Mouse (Mus musculus) limb, embryonic 11.5 days (tissue): ENCODE data around the gene Ccdc113. TPM values are rescaled to one million over a fixed set of nuclear protein-coding genes. Genes with fewer than 3 reads are reported as not detected.
"Not testable (repeated sequence)": the region's sequence is repeated elsewhere in the genome, so short reads cannot be mapped to it uniquely, and the experiment has no call there.

Source experiments
- ATAC-seq: fragments of 200-750 bp; cut with Nextera tagmentation; 2 replicates; pipeline ENCODE4 v1.8.0; 2017; ENCODE audit warnings: low read depth; ENCODE audit not compliant: insufficient number of reproducible peaks, low FRiP score, low TSS enrichment
- DNase-seq: peaks from one replicate; pipeline ENCODE4 v3.0.0-alpha.2; 2015; ENCODE audit warnings: low spot score
- H3K27ac ChIP-seq: fragments of 300-500 bp; sonication (generic); replicated peaks from 2 replicates; pipeline ENCODE4 v1.5.1; 2014; ENCODE audit warnings: low read depth, mild to moderate bottlenecking, low read length
- H3K27me3 ChIP-seq: fragments of 300-500 bp; sonication (generic); 2 replicates; pipeline ENCODE4 v1.6.1; 2014; ENCODE audit warnings: mild to moderate bottlenecking, low read length, mixed read lengths; ENCODE audit not compliant: control insufficient read depth, insufficient read depth
- H3K36me3 ChIP-seq: fragments of 300-500 bp; sonication (generic); 2 replicates; pipeline ENCODE4 v1.6.1; 2014; ENCODE audit warnings: mild to moderate bottlenecking, low read length, moderate library complexity, mixed read lengths; ENCODE audit not compliant: control insufficient read depth, insufficient read depth
- H3K4me1 ChIP-seq: fragments of 300-500 bp; sonication (generic); 2 replicates; pipeline ENCODE4 v1.6.1; 2014; ENCODE audit warnings: low read length, mixed read lengths; ENCODE audit not compliant: control insufficient read depth, insufficient read depth
- H3K4me2 ChIP-seq: fragments of 300-500 bp; sonication (generic); 2 replicates; pipeline ENCODE4 v1.6.1; 2014; ENCODE audit warnings: low read depth, mild to moderate bottlenecking, moderate library complexity; ENCODE audit not compliant: severe bottlenecking
- H3K4me3 ChIP-seq: fragments of 300-500 bp; sonication (generic); 2 replicates; pipeline ENCODE4 v1.5.1; 2014; ENCODE audit warnings: low read depth, low read length
- H3K9ac ChIP-seq: fragments of 300-500 bp; sonication (generic); 2 replicates; pipeline ENCODE4 v1.6.1; 2014; ENCODE audit warnings: mild to moderate bottlenecking, low read length
- H3K9me3 ChIP-seq: fragments of 300-500 bp; sonication (generic); 2 replicates; pipeline ENCODE4 v1.6.1; 2016; ENCODE audit warnings: low read length; ENCODE audit not compliant: control insufficient read depth
- WGBS: fragments of 180-500 bp; shearing (Covaris S2); extraction: QIAGEN DNeasy Blood & Tissue Kit; methylation state at CpG from one replicate; pipeline ENCODE4 v1.1.7; 2014; 5-methylcytosine and 5-hydroxymethylcytosine counted together
- polyA plus RNA-seq: library from polyadenylated mRNA; unstranded; fragments of >200 nt; fragmentation: Nextera tagmentation; extraction: Ambion mirVana; gene quantifications from 2 replicates; pipeline ENCODE4 v1.2.1, GENCODE M21; 2014

The Ccdc113 gene
- polyA plus RNA-seq, 1 experiment from 2014 or later: not detected

DNA sequence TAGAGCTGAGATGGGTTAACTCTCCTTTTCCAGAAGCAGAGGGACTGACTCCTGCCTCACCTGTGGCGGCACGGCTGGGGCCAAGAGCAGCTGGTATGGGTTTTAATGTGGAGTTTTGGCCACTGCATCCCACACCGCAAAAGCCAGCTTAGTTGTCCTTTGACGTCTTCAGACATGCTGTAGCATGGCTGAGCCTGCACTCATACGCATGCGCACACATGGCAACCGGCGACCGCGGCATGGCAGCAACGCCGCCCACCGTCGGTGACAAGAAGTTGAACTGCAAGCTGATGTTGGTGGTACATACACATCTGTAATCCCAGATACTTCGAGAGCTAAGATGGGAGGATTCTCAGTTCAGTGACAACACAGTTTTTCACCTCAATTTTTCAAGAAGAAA lies 67.4 kb downstream of the Ccdc113 start:
- 71% methylated on average over 15 of the region's 15 CpGs for WGBS
- no peak overlapping the region for H3K4me3 ChIP-seq
- no peaks in the 10 kb centered on the region for H3K36me3 ChIP-seq
- DNase-seq (no peak), ATAC-seq (no peak)
- no peaks in the 10 kb centered on the region for H3K27me3 ChIP-seq
- H3K9me3 ChIP-seq: no peaks in the 10 kb centered on the region
- no peak overlapping the region for H3K4me2 ChIP-seq
- H3K9ac ChIP-seq: no peak overlapping the region
- H3K4me1 ChIP-seq: no peaks in the 10 kb centered on the region
- no peak overlapping the region for H3K27ac ChIP-seq

DNA sequence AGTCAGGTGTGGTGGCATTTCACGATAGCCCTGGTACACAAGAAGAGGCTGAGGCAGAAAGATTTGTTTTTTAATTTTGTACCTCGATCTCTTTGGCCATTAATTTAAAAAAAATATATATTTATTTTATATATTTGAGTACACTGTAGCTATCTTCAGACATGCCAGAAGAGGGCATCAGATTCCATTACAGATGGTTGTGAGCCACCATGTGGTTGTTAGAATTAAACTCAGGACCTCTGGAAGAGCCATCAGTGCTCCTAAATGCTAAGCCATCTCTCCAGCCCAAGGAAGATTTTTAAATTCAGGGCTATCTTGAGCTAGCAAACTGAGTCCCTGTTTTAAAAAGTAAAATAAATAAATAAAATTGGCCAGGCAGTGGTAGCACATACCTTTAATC lies 68.3 kb downstream of the Ccdc113 start:
- 76% methylated on average over 2 of the region's 2 CpGs for WGBS
- no peak overlapping the region for H3K4me2 ChIP-seq

DNA sequence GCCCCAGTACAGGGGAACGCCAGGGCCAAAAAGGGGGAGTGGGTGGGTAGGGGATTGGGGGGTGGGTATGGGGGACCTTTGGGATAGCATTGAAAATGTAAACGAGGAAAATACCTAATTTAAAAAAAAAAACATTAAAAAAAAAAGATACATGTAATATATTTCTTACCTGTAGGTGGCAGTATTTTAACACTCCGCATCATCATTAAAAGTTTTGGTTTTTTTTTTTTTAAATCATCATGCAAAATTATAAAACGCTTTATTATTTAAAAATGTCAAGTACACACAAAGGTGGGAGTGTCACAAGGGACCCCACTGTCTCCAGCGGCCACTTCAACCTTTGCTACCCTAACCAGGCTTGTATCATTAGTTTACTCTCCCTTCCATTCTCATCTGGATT lies 72.6 kb downstream of the Ccdc113 start:
- H3K27ac ChIP-seq: not testable (repeated sequence)
- WGBS: 28% methylated on average over 4 of the region's 5 CpGs

More for the DNA sequence above, 68.3 kb downstream of the Ccdc113 start:
- ATAC-seq: no peak
- H3K4me1 ChIP-seq: no peaks in the 10 kb centered on the region
- no peak overlapping the region for H3K4me3 ChIP-seq
- H3K9me3 ChIP-seq: no peaks in the 10 kb centered on the region
- H3K36me3 ChIP-seq: no peaks in the 10 kb centered on the region
- no peaks in the 10 kb centered on the region for H3K27me3 ChIP-seq
- DNase-seq: no peak
- H3K9ac ChIP-seq: no peak overlapping the region
- no peak overlapping the region for H3K27ac ChIP-seq

DNA sequence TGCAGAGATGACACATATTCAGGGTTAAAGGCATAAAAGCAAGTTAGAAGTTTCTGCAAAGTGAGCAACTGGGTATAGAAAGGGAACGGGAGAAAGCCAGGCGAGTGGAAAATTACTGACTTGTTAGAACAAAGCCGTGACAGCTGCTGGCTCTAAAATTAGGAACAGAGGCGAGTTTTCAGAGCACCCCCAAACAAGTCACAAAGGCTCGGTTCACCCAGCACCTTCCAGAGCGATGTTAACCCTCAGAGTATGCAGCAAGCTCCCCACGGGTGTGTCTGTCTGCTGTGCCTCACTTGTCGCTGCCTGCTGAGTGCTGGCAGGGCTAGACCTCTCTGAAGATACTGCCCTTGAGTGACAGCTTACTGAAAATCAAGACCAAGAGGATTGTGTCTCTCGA lies 73.3 kb downstream of the Ccdc113 start:
- no peaks in the 10 kb centered on the region for H3K4me1 ChIP-seq
- no peak overlapping the region for H3K4me3 ChIP-seq
- no peak overlapping the region for H3K4me2 ChIP-seq
- WGBS: 49% methylated on average over 9 of the region's 9 CpGs
- H3K9ac ChIP-seq: no peak overlapping the region
- H3K27me3 ChIP-seq: no peaks in the 10 kb centered on the region
- H3K27ac ChIP-seq: no peak overlapping the region
- H3K36me3 ChIP-seq: no peaks in the 10 kb centered on the region
- no peak for ATAC-seq
- no peaks in the 10 kb centered on the region for H3K9me3 ChIP-seq
- no peak for DNase-seq

More for the DNA sequence above, 72.6 kb downstream of the Ccdc113 start:
- DNase-seq, H3K9ac ChIP-seq, H3K27me3 ChIP-seq, H3K4me3 ChIP-seq, H3K36me3 ChIP-seq, H3K4me1 ChIP-seq, ATAC-seq, H3K4me2 ChIP-seq, H3K9me3 ChIP-seq: not testable (repeated sequence)

Other genes starting within 250 kb of the Ccdc113 start
- not detected in 2 replicates for gene Cngb1, start 227.5 kb upstream of the Ccdc113 start, polyA plus RNA-seq
- 0.27 TPM in 1 of 2 replicates, not detected in the other for gene Tepp, start 223.5 kb upstream of the Ccdc113 start, polyA plus RNA-seq
- 7.7 and 8.6 TPM in 2 replicates for gene Zfp319, start 202.1 kb upstream of the Ccdc113 start, polyA plus RNA-seq
- 37.0 and 43.0 TPM in 2 replicates for gene Usb1, start 201.8 kb upstream of the Ccdc113 start, polyA plus RNA-seq
- 9.6 and 11.0 TPM in 2 replicates for gene Mmp15, start 181.8 kb upstream of the Ccdc113 start, polyA plus RNA-seq
- gene Cfap20, start 99.2 kb upstream of the Ccdc113 start, polyA plus RNA-seq: 142 and 143 TPM in 2 replicates
- 17.5 and 19.4 TPM in 2 replicates for gene Csnk2a2, start 44.0 kb upstream of the Ccdc113 start, polyA plus RNA-seq
- gene Prss54, start 42.3 kb downstream of the Ccdc113 start, polyA plus RNA-seq: not detected in 2 replicates
- 33.4 and 33.6 TPM in 2 replicates for gene Gins3, start 99.4 kb downstream of the Ccdc113 start, polyA plus RNA-seq
- 8.7 and 11.3 TPM in 2 replicates for gene Ndrg4, start 142.9 kb downstream of the Ccdc113 start, polyA plus RNA-seq
- 17.8 and 19.7 TPM in 2 replicates for gene Setd6, start 181.8 kb downstream of the Ccdc113 start, polyA plus RNA-seq